Mouse (Mus musculus): ENCODE measurements around the gene Ano1. TPM values are rescaled to one million over a fixed set of nuclear protein-coding genes. Genes with fewer than 3 reads are reported as not detected.
A peak's percentile ranks its signal among the peaks of the same experiment; 100 is the strongest.

Gene Ano1
- total and polyA plus RNA-seq, 3 experiments: 0.04 TPM; not detected in 2

- Histone ChIP-seq H3K27ac (ENCODE audit: control insufficient read depth, low read depth, low read length) (no peak overlapping the region), H3K36me3 (ENCODE audit: control insufficient read depth in 1 of 2, insufficient read depth in 2 of 2, low read length in 2 of 2) (no peaks in the 10 kb centered on the region; a peak in 1 of 4 replicates), H3K4me3 (ENCODE audit: control insufficient read depth in 1 of 2, insufficient read depth in 1 of 2, low read depth in 2 of 2, low read length in 2 of 2) (no peak overlapping the region), H3K79me2 (ENCODE audit: control insufficient read depth, insufficient read depth, low read length, poor library complexity) (no peaks in the 10 kb centered on the region), H3K9ac (ENCODE audit: control insufficient read depth, low read depth, low read length, poor library complexity, severe bottlenecking) (no peak overlapping the region), H3K9me3 (replicated peaks; ENCODE audit: insufficient read depth, low read length) (no peaks in the 10 kb centered on the region), H3K27me3 (ENCODE audit: control insufficient read depth in 1 of 2, insufficient read depth in 2 of 2, low read length in 2 of 2) (no peaks in the 10 kb centered on the region), H3K4me1 (ENCODE audit: control insufficient read depth in 1 of 2, insufficient read depth in 2 of 2, low read length in 2 of 2) (peaks cover 0 to 5% of the 10 kb centered on the region in 2 experiments; a peak in 2 of 4 replicates)
- peak; percentile 10 for DNase-seq (ENCODE audit: low read depth, low spot score)
- TF ChIP-seq EP300 (IDR thresholded peaks at IDR 0.05; ENCODE audit: low read depth in 1 of 2, low read length in 2 of 2) (peak in 1 of 2 experiments; percentile 37; a peak in 1 of 4 replicates), GATA1 (IDR thresholded peaks at IDR 0.05; ENCODE audit: low read depth, low read length) (0 out of 2 replicates have a peak, but pooled peaks have one; percentile 21), MAFK (IDR thresholded peaks at IDR 0.05; ENCODE audit: borderline replicate concordance, low read depth, low read length) (no peak)
These were observed 36.9 kb upstream of the Ano1 start for GRCm38 (mm10) chr7:144788631-144789030.

- TF ChIP-seq USF1 (IDR thresholded peaks at IDR 0.05; ENCODE audit: low read depth, low read length): no peak
- no peak for TF ChIP-seq ZNF384 (IDR thresholded peaks at IDR 0.05; ENCODE audit: low read depth, low read length)
- TF ChIP-seq EP300 (IDR thresholded peaks at IDR 0.05; ENCODE audit: low read depth in 1 of 2, low read length in 2 of 2): no peak
- TF ChIP-seq ZMIZ1 (IDR thresholded peaks at IDR 0.05; ENCODE audit: low read depth, low read length): no peak
- TF ChIP-seq MXI1 (IDR thresholded peaks at IDR 0.05; ENCODE audit: low read depth, low read length): no peak
- no peak for TF ChIP-seq POLR2AphosphoS5 (IDR thresholded peaks at IDR 0.05; ENCODE audit: borderline replicate concordance, low read depth, low read length)
- no peak for TF ChIP-seq MYC (IDR thresholded peaks at IDR 0.05; ENCODE audit: low read depth, low read length)
- no peak for TF ChIP-seq POLR2AphosphoS2 (IDR thresholded peaks at IDR 0.05; ENCODE audit: low read length)
- TF ChIP-seq CHD1 (IDR thresholded peaks at IDR 0.05; ENCODE audit: low read depth, low read length): no peak
- Histone ChIP-seq H3K4me1 (ENCODE audit: control insufficient read depth in 1 of 2, insufficient read depth in 2 of 2, low read length in 2 of 2) (peaks cover 0 to 5% of the 10 kb centered on the region in 2 experiments; a peak in 2 of 4 replicates), H3K36me3 (ENCODE audit: control insufficient read depth in 1 of 2, insufficient read depth in 2 of 2, low read length in 2 of 2) (no peaks in the 10 kb centered on the region; a peak in 1 of 4 replicates), H3K79me2 (ENCODE audit: control insufficient read depth, insufficient read depth, low read length, poor library complexity) (no peaks in the 10 kb centered on the region), H3K9me3 (replicated peaks; ENCODE audit: insufficient read depth, low read length) (no peaks in the 10 kb centered on the region), H3K27ac (ENCODE audit: control insufficient read depth, low read depth, low read length) (no peak overlapping the region), H3K9ac (ENCODE audit: control insufficient read depth, low read depth, low read length, poor library complexity, severe bottlenecking) (no peak overlapping the region), H3K4me3 (ENCODE audit: control insufficient read depth in 1 of 2, insufficient read depth in 1 of 2, low read depth in 2 of 2, low read length in 2 of 2) (no peak overlapping the region), H3K27me3 (ENCODE audit: control insufficient read depth in 1 of 2, insufficient read depth in 2 of 2, low read length in 2 of 2) (no peaks in the 10 kb centered on the region)
- DNase-seq (ENCODE audit: low read depth, low spot score): no peak
These were observed 35.7 kb upstream of the Ano1 start for GRCm38 (mm10) chr7:144787501-144787900.

DNA sequence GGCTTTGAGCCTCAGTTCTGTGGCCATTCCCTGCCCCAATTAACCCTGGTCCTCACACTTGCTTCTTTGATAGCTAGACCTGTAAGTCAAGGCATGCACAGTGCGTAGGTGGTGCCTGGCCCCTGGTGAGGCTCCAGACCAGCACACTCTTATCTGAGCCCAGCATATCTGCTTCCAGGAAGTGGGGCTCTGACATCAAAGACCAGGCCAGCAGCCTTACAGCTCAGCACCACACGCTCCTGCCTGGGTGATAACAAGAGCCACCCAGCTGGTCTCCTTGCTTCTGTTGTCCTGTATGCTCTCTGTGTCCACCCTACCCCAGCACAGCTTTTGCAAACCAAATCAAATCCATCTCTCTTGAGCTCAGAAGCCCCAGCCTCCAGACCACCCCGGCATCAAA lies 34.8 kb upstream of the Ano1 start:
- Histone ChIP-seq H3K9ac (ENCODE audit: control insufficient read depth, low read depth, low read length, poor library complexity, severe bottlenecking) (no peak overlapping the region), H3K4me3 (ENCODE audit: control insufficient read depth in 1 of 2, insufficient read depth in 1 of 2, low read depth in 2 of 2, low read length in 2 of 2) (no peak overlapping the region), H3K4me1 (ENCODE audit: control insufficient read depth in 1 of 2, insufficient read depth in 2 of 2, low read length in 2 of 2) (peaks cover 0 to 5% of the 10 kb centered on the region in 2 experiments; a peak in 2 of 4 replicates), H3K79me2 (ENCODE audit: control insufficient read depth, insufficient read depth, low read length, poor library complexity) (no peaks in the 10 kb centered on the region), H3K27ac (ENCODE audit: control insufficient read depth, low read depth, low read length) (peak overlapping the region; percentile 66), H3K36me3 (ENCODE audit: control insufficient read depth in 1 of 2, insufficient read depth in 2 of 2, low read length in 2 of 2) (no peaks in the 10 kb centered on the region; a peak in 1 of 4 replicates), H3K9me3 (replicated peaks; ENCODE audit: insufficient read depth, low read length) (no peaks in the 10 kb centered on the region), H3K27me3 (ENCODE audit: control insufficient read depth in 1 of 2, insufficient read depth in 2 of 2, low read length in 2 of 2) (no peaks in the 10 kb centered on the region)
- DNase-seq (ENCODE audit: low read depth, low spot score): peak; percentile 56
- TF ChIP-seq GATA1 (IDR thresholded peaks at IDR 0.05; ENCODE audit: low read depth, low read length) (peak; percentile 54), ELF1 (IDR thresholded peaks at IDR 0.05; ENCODE audit: low read depth, low read length) (0 out of 2 replicates have a peak, but pooled peaks have one; percentile 42), ETS1 (IDR thresholded peaks at IDR 0.05; ENCODE audit: low read depth, low read length) (peak; percentile 58), BHLHE40 (IDR thresholded peaks at IDR 0.05; ENCODE audit: borderline replicate concordance, low read depth, low read length) (no peak), MAZ (IDR thresholded peaks at IDR 0.05; ENCODE audit: low read depth, low read length) (no peak), TAL1 (IDR thresholded peaks at IDR 0.05; ENCODE audit: low read length) (peak; percentile 44; the same call in 1 of the 2 replicates), EP300 (IDR thresholded peaks at IDR 0.05; ENCODE audit: low read depth in 1 of 2, low read length in 2 of 2) (peak; percentile 62 to 67), TCF12 (IDR thresholded peaks at IDR 0.05; ENCODE audit: low read depth, low read length) (peak; percentile 74)
